Mouse (Mus musculus) ovary, postnatal 36 days (tissue): ENCODE data around the gene Vgf.

Experiments
- DNase-seq: peaks from one replicate; pipeline ENCODE4 v3.0.0; 2022; ENCODE audit warnings: low spot score, mixed read lengths

The Vgf gene

GRCm38 (mm10) chr5:137030416-137030810 is 4.2 kb downstream of the Vgf start:
- DNase-seq: no peak

GRCm38 (mm10) chr5:137031076-137032032 is 5.2 kb downstream of the Vgf start:
- DNase-seq: peak; percentile 46

DNA sequence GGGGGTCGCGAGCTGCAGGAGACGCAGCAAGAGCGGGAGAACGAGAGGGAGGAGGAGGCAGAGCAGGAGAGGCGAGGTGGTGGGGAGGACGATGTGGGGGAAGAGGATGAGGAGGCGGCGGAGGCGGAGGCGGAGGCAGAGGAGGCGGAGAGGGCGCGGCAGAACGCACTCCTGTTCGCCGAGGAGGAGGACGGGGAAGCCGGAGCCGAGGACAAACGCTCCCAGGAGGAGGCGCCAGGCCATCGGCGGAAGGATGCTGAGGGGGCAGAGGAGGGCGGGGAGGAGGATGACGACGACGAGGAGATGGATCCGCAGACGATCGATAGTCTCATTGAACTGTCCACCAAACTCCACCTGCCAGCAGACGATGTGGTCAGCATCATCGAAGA is 5.8 kb downstream of the Vgf start:
- no peak for DNase-seq

- DNase-seq: peak; percentile 89
Measured at GRCm38 (mm10) chr5:137032641-137033074, 6.5 kb downstream of the Vgf start.

GRCm38 (mm10) chr5:137036211-137036610 is 10.0 kb downstream of the Vgf start:
- DNase-seq: no peak

GRCm38 (mm10) chr5:137039453-137039852 is 13.3 kb downstream of the Vgf start:
- DNase-seq: no peak

- no peak for DNase-seq
Measured at GRCm38 (mm10) chr5:137041442-137041841, 15.2 kb downstream of the Vgf start.

- no peak for DNase-seq
Measured at GRCm38 (mm10) chr5:137043997-137044396, 17.8 kb downstream of the Vgf start.

DNA sequence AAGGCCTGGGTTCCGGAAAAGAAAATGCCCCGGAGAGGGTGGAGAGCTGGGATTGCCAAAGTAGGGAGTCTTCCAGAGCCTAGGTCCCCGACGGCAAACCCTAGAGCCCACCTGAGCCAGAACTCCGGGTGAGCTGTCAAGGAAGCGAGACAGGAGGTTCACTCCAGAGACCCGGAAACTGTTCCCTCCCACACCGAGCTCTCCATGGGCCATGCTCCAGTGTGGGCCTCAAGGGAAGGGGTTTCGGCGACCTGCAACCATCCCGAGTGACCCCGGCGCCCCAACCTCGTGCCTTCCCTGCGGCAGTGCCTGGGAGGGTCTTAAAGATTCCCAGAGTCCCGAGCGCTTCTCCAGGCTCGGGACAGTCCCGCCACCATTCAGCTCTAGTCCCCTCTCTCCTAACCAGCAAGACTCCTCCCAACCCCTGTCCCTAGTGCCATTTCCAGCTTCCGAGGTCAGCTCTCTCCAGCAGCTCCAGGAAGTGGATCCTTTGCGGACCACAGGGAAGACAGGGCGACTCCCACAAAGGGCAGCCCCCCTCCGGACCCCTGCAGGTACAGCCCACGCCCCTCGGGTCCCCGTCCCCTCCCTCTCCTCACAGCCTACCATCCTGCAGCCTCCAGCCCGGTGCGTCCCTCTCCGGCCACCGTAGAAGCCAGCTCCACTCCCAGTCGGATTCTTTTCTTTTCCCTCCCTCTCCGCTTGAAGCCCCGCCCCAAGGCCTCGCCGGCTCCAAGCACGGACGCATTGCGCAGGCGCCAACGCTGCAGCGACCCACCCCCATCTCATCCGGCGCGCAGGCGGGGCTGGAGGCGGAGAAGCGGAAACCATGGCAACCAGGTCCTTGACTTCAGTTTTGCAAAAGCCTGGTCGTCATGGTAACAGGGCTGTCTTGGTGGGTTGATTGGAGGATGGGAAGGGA is 19.5 kb downstream of the Vgf start, which contains the start of gene Ap1s1:
Gene Ap1s1 (minus strand): TSS at position 734 of the 922 bp plus-strand sequence.
- peak; percentile 98 for DNase-seq

DNA sequence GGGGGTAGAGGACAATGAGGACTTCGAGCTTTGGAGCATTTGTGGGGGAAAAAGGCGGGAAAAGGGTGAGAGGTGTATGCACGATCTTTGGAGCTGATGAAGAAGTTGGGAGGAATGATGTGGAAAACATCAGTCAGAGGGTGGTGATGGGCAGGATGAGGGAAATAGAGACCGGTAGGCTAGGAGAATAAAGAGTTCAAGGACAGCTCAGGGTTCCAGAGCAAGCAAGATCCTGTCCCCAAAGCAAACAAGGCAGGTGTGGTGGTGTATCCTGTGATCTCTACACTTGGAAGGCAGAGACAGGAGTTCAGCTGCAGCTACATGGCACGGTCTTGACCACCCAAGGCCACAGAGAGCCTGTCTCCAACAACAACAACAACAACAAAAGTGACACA is 20.1 kb downstream of the Vgf start:
- DNase-seq: no peak

- DNase-seq: no peak
Measured at GRCm38 (mm10) chr5:137046991-137047390, 20.8 kb downstream of the Vgf start.

DNA sequence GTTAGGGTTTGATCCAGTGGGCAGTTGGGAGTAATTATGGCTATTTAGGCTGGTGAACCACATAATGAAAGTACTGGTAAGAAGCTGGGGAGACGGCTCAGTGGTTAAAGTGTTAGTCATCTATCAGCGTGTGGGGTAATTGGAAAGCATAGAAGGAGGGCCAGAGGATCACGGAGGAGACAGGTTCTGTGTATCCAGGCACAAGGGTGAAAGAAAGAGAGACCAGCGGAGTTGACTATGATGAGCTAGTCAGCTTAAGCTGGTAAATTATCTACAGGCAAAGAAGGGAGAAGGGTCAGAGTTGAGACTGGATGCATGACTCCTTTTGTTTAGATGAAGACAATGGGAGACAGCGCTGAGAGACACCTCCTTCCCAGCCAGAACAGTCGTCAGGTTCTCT is 24.9 kb downstream of the Vgf start:
- DNase-seq: no peak

- DNase-seq: no peak
Measured at GRCm38 (mm10) chr5:137051914-137052505, 25.8 kb downstream of the Vgf start.

DNA sequence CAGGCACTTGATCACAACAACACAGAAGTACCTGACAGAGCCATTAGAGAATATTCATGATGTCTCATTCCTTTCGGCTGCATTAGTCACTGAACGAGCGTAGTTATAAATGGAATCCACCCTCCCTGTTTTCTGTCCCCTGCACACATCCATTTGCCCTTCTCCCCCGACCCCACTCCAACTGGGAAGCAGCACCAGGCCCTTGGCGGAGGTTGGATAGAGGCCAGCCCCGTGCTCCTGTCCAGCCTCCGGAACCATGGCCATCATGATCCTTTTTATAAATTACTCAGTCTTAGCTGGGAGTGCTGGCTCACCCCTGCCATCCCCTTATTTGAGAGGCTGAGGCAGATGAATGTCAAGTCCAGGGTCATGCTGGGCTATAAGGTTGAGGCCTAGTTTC is 28.1 kb downstream of the Vgf start:
- DNase-seq: no peak

GRCm38 (mm10) chr5:137054873-137055272 is 28.7 kb downstream of the Vgf start:
- DNase-seq: no peak

- peak; percentile 35 for DNase-seq
Measured at GRCm38 (mm10) chr5:137061809-137062481, 35.8 kb downstream of the Vgf start.

DNA sequence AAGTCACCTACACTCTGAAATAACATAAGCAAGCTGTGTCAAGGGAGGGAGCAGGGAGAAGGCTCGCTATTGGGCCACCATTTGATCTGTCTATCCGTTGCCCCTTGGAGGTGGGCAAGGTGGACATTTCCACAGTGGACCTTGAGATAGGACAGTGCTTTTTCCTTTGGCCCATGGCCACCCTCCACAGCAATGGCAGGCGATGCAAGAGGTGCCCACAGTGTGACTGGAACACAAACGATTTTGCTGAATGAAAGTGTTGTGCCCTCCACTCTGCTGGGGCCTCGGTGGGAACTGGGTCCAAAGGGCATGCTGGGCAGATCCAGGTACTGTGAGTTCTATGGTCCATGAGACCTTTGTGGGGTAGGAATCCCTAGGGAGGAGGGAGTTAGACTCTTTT is 36.4 kb downstream of the Vgf start:
- no peak for DNase-seq

GRCm38 (mm10) chr5:137065454-137065853 is 39.3 kb downstream of the Vgf start:
- DNase-seq: no peak

GRCm38 (mm10) chr5:137065923-137066322 is 39.7 kb downstream of the Vgf start:
- no peak for DNase-seq

GRCm38 (mm10) chr5:137068711-137069110 is 42.5 kb downstream of the Vgf start:
- DNase-seq: no peak

- no peak for DNase-seq
Measured at GRCm38 (mm10) chr5:137070881-137071605, 44.9 kb downstream of the Vgf start.
